Mouse (Mus musculus): ENCODE measurements around the gene Wdr20.

GRCm38 (mm10) chr12:110801876-110802464 lies 64.2 kb downstream of the Wdr20 start:
- no peak for TF ChIP-seq CTCF (IDR thresholded peaks at IDR 0.05; ENCODE audit: low read depth)
- TF ChIP-seq EP300 (optimal IDR thresholded peaks at IDR 0.05): no peak
